Mouse (Mus musculus) cerebellum, postnatal 36 days (tissue): Measurements from ENCODE around the gene St3gal4.

Experiments used
- DNase-seq, 2 experiments: peaks; one replicate each; pipeline ENCODE4 v3.0.0; 2021 to 2022; ENCODE audit warnings: mixed read lengths in 2 of 2

Gene St3gal4

DNA sequence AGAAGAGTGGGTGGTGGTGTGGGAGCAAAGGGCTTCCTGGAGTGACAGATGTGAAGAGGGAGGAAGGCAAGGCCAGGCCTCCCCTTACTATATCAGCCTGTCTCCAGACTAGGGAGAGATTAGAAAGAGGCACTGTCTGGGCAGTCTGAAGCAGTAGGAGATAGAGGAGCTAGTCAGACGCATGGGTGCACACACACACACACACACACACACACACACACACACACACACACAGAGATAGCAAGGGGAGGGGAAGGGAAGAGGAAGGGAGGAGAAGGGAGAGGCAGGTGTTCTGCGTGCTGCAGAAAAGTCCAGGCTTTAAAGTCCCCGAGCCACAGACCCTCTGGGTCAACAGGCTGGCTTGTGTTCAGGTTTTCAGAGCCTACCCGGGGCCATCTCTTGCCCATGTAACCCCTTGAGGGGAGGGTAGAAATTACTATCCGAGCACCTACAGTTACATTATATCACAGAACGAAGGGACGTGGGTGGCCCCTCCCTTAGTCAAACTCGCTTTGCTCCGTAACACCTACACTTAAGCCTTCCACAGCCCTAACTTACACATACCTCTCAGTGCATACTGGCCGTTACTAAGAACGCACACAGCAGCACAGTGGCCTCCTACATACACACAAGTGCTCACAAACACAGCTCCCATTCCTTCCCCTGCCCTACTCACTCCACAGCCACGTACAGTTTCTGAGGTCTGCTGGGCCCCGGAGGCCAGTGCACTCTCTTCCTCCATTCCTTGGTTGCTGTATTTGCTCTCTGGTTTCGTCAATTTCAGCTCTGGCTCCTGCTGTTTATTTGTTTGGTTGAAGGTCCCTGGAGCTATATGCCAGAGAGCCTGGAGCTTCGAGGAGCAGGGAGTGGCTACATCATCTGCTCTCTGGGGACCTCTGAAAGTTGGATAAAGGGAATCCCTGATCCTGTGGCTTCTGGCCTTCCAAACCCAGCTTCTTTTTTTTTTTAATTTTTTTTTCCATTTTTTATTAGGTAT lies 12.9 kb downstream of the St3gal4 start:
- DNase-seq, result no peak

GRCm38 (mm10) chr9:35105438-35105837 lies 13.6 kb downstream of the St3gal4 start:
- no peak for DNase-seq

GRCm38 (mm10) chr9:35104711-35105110 lies 14.4 kb downstream of the St3gal4 start:
- DNase-seq, result no peak

DNA sequence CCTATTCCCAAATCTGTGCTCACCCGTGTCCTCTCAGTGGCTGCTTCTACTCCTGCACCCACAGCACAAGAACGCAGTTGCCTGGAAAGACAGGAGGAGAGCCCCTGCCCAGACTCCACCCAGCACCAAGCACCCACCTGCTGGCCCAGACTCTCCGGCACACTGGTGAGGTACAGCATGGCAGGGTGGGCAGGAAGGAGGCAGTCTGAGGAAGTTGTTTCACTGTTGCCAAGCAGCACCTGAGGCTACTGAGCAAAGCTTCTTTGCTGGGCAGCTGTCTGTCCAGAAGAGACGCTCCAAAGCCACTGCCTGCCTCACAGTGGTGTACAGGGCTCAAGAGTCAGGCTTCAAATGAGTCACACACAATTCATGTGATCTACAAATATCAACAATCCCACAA lies 20.3 kb downstream of the St3gal4 start:
- DNase-seq, result peak in 1 of 2 experiments; percentile 1

DNA sequence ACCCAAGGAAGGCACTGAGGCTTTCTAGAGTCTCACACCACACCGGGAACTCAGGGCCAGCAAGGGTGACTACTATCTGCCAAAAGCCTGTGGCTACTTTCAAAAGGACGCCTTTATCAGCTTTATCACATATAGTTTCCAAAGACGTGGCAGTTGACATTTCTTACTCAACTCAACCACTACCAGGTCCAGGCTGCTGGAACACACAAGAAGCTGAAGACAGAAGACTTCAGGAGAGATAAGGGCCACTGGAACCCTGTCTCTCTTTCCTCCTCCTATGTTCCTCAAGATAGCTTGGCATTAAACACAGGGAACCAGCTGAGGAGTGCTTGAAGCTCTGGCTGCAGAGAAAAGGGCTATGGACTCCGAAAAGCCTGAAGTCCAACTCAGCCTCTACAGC lies 21.2 kb downstream of the St3gal4 start:
- peak in 1 of 2 experiments; percentile 0 for DNase-seq

DNA sequence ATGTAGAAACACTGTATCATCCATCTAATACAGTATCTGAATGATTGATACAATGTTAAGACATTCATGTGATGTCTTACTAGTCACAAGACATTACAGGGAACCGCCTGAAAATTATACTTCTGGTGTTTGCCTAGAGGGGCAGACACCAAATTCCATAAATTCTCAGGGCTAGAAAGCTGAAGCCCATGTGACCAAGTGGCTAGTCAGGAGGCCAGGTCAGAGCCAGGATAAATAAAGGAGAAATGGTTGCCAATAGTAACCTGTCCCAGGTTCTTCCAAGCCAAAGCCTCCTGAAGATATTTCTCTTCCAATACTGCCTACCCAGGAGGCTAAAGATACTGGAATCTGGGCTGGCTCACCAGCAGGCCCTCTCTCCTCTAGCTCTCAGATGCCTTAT lies 23.3 kb downstream of the St3gal4 start:
- no peak for DNase-seq

DNA sequence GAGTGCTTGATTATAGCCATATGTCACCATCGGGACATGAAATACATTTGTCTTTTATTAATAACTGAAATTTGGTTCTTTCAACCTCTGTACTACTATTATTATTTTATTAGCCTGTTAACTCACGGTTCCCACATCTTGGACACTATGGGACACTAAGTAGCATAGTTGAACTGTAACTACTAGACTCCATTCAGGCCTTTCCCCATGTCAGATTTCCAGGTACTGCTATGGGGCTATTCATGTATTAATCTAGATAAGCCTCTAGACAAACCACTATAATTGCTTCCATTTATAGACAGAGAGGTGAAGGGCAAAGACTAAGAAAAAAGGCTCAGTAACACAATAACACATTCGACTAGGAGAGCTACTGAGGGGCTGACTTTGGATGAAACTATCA lies 25.7 kb downstream of the St3gal4 start:
- DNase-seq, result no peak

DNA sequence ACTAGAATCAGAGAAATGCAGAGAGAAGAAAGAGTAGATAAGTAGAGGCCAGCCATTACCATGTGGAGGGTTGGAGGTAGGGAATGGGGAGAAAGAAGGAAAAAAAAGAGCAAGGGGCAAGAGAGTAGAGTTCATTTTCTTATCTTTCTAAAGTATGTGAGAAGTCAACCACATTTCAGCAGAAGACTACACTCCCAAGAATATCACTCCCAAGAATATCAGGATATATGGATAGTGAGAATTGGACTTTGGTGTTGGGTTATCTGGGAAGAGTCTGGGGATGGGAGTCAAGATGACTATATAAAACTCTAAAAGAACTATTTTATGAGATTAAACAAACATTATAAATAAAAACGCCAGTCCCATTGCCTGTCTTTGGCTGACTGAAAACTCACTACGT lies 26.2 kb downstream of the St3gal4 start:
- DNase-seq, result no peak

DNA sequence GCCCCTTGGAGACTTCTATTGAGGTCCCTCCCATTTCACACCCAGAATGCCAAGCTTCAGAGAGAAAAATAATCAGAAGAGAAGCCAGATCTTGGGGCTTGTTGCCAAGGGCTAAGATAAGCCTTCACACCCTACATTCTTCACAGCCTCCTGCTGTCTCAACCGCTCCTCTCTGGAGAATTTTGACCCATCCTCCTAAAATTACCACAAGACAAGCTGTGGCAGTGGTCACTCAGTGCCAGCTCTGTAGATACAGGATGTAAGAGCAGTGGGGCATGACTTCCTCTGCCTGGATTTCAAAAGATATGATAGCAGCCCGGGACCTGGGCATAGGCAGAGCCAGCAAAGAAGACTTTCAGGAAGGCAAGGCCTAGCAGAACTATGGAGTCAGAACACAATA lies 57.6 kb downstream of the St3gal4 start:
- DNase-seq, result peak; percentile 14 to 46

DNA sequence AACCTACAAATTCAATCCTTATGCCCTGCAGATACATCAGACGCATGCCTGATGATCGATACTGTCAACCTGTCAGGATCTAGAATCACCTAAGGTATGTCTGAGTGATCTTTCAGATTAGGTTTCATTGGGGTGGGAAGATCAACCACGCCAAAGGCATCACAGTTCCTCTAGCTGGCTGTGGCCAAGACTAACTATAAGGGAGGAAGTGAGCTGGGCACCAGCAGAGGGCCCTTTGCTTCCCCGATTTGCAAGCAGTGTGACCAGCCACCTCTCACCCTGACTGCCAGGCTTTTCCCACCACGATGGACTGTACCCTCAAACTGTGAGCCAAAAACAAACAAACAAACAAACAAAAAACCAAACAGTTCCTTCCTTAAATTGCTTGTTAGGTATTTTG lies 59.2 kb downstream of the St3gal4 start:
- DNase-seq, result peak in 1 of 2 experiments; percentile 2

DNA sequence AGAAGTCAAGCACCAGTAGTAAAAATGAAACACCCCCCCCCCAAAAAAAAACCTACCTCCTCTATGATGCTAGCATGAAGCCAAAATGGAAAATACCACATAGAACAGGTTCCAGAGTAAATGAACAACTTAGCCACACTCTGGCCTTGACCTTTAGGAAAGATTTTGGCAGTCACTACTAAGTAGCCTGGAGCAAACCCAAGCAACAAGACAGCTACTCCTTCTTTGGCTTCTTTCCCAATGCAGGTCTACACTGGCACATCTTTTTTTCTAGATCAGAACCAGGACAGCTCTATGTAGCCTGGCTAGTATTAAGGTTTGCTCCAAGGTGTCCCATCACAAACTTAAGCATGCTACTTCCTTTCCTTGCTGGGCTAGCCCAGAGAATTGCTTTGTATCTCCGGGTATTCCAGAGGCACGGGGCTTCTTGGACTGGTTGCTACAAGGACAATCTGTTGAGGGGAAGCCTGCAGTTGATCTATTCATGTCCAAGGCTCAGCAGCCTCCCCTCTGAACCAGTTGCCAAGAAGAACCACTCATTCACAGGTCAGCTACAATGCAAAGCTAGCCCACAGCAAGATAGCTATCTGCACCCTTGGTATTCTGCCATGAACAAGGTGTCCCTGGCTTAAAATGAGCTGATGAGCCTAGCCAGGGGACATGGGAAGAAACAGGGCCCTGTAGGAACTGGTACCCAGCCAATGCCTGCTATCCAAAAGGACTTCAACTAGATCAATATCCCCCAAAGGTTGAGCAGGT lies 60.3 kb downstream of the St3gal4 start:
- peak in 1 of 2 experiments; percentile 54 for DNase-seq

DNA sequence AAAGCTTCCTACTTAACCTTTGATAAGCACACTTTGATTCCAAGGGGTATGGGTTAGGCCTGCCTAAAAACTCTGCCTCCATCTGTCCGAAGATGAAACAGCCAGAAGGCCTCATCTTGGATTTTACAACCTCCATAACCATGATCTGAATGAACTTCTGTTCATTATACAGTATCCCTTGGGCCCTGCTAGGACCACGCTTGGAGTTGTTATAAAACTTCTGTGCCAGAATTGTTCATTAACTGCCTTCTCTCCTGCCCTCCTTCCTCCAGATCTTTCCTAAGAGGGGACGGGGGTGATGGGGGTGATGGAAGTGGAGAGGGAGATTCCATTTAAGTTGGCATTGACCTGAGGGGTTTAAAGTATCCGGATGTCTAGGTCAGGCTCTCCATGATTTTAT lies 60.9 kb downstream of the St3gal4 start:
- peak in 1 of 2 experiments; percentile 1 for DNase-seq

GRCm38 (mm10) chr9:35057631-35058030 lies 61.4 kb downstream of the St3gal4 start:
- peak in 1 of 2 experiments; percentile 1 for DNase-seq

- peak in 1 of 2 experiments; percentile 1 for DNase-seq
Measured at GRCm38 (mm10) chr9:35056611-35057010, 62.5 kb downstream of the St3gal4 start.

- peak in 1 of 2 experiments; percentile 1 for DNase-seq
Measured at GRCm38 (mm10) chr9:35055528-35056330, 63.3 kb downstream of the St3gal4 start.

DNA sequence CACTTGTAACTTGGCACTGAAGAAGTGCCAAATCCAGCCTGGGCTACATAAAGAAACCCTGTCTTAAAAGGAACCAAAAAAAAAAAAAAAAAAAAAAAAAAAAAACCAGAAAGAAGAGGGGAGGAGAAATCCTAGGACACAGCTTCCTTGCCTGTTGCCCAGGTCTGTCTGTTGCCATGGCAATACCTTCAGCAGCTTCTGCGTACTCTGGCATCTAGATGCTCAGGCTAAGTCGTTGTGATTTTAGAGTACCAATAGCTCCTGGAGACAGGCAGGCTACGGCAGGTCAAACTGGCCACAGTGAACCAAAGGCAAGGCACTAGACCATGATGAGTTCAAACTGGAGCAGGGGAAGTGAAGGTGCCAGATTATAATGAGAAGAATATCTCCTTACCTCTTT lies 65.4 kb downstream of the St3gal4 start:
- DNase-seq, result peak in 1 of 2 experiments; percentile 1

GRCm38 (mm10) chr9:35053081-35053480 lies 66.0 kb downstream of the St3gal4 start:
- DNase-seq, result peak in 1 of 2 experiments; percentile 1

GRCm38 (mm10) chr9:35052671-35053070 lies 66.4 kb downstream of the St3gal4 start:
- no peak for DNase-seq

DNA sequence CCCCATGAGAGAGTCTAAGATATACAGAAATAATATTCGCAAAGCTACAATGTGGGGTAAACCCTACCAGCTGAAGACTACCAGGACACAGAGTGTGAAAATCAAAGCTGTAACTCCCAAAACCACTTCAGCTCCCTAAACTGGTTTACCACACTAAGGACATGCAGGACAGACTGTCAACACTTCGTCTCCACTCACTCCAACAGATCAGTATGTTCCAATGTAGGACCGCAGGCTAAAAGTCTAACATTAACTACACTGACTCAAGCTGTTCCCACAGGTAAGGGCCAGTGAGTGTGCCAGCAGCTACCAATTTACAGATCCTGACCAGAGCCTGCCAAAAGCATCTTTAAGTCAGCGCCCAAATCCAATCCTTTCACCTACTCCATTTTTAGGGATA lies 67.4 kb downstream of the St3gal4 start:
- peak in 1 of 2 experiments; percentile 2 for DNase-seq

GRCm38 (mm10) chr9:35050701-35051454 lies 68.2 kb downstream of the St3gal4 start:
- peak in 1 of 2 experiments; percentile 0 for DNase-seq

GRCm38 (mm10) chr9:35049891-35050527 lies 69.1 kb downstream of the St3gal4 start:
- no peak for DNase-seq
